Mouse (Mus musculus) liver, embryonic 13.5 days (tissue): ENCODE data around the gene Cdk14. TPM values are rescaled to one million over a fixed set of nuclear protein-coding genes. Genes with fewer than 3 reads are reported as not detected.

Source experiments
- ATAC-seq: fragments of 200-750 bp; cut with Nextera tagmentation; 2 replicates; pipeline ENCODE4 v1.8.0; 2017; ENCODE audit warnings: low read depth, mild to moderate bottlenecking, moderate number of reproducible peaks, moderate library complexity
- DNase-seq: peaks from one replicate; pipeline ENCODE4 v3.0.0; 2022
- H3K27ac ChIP-seq: fragments of 300-500 bp; sonication (generic); 2 replicates; pipeline ENCODE4 v1.5.1; 2015; ENCODE audit warnings: moderate library complexity, mild to moderate bottlenecking, inconsistent platforms
- H3K27me3 ChIP-seq: fragments of 300-500 bp; sonication (generic); 2 replicates; pipeline ENCODE4 v1.6.1; 2015; ENCODE audit warnings: mild to moderate bottlenecking, inconsistent platforms
- H3K36me3 ChIP-seq: fragments of 300-500 bp; sonication (generic); 2 replicates; pipeline ENCODE4 v1.6.1; 2015; ENCODE audit warnings: mild to moderate bottlenecking, inconsistent platforms
- H3K4me1 ChIP-seq: fragments of 300-500 bp; sonication (generic); replicated peaks from 2 replicates; pipeline ENCODE4 v1.6.1; 2015; ENCODE audit warnings: inconsistent platforms
- H3K4me2 ChIP-seq: fragments of 300-500 bp; sonication (generic); 2 replicates; pipeline ENCODE4 v1.6.1; 2015; ENCODE audit warnings: inconsistent platforms, mild to moderate bottlenecking, moderate library complexity
- H3K4me3 ChIP-seq: fragments of 300-500 bp; sonication (generic); replicated peaks from 2 replicates; pipeline ENCODE4 v1.5.1; 2015; ENCODE audit warnings: mild to moderate bottlenecking, inconsistent platforms
- H3K9ac ChIP-seq: fragments of 300-500 bp; sonication (generic); 2 replicates; pipeline ENCODE4 v1.6.1; 2015; ENCODE audit warnings: mild to moderate bottlenecking, inconsistent platforms
- H3K9me3 ChIP-seq: fragments of 300-500 bp; sonication (generic); replicated peaks from 2 replicates; pipeline ENCODE4 v1.6.1; 2016; ENCODE audit warnings: inconsistent platforms
- WGBS: fragments of 180-500 bp; shearing (Covaris S2); methylation state at CpG from one replicate; pipeline ENCODE4 v1.1.7; 2015; ENCODE audit not compliant: insufficient replicate concordance; 5-methylcytosine and 5-hydroxymethylcytosine counted together
- polyA plus RNA-seq: library from polyadenylated mRNA; unstranded; fragments of >200 nt; fragmentation: Nextera tagmentation; extraction: Ambion mirVana; gene quantifications from 2 replicates; pipeline ENCODE4 v1.2.1, GENCODE M21; 2015

Gene Cdk14
- polyA plus RNA-seq, 1 experiment from 2014 or later, result 1.4 TPM

- no peak for ATAC-seq
- H3K4me3 ChIP-seq, result no peak overlapping the region
- no peak overlapping the region for H3K9ac ChIP-seq
- DNase-seq, result no peak
- H3K27ac ChIP-seq, result no peak overlapping the region
- no peak overlapping the region for H3K4me2 ChIP-seq
- 90% methylated on average over 2 of the region's 2 CpGs for WGBS
- no peaks in the 10 kb centered on the region for H3K4me1 ChIP-seq
- H3K27me3 ChIP-seq, result no peaks in the 10 kb centered on the region
- no peaks in the 10 kb centered on the region for H3K9me3 ChIP-seq
- H3K36me3 ChIP-seq, result no peaks in the 10 kb centered on the region
These were observed 559.0 kb downstream of the Cdk14 start for GRCm38 (mm10) chr5:4861141-4861540.

GRCm38 (mm10) chr5:4858032-4858641 lies 562.0 kb downstream of the Cdk14 start:
- Histone ChIP-seq H3K4me2 (no peak overlapping the region), H3K4me1 (no peaks in the 10 kb centered on the region), H3K27me3 (no peaks in the 10 kb centered on the region), H3K4me3 (no peak overlapping the region), H3K27ac (no peak overlapping the region), H3K36me3 (no peaks in the 10 kb centered on the region), H3K9ac (no peak overlapping the region), H3K9me3 (no peaks in the 10 kb centered on the region)
- DNase-seq (no peak), ATAC-seq (no peak)
- WGBS, result 64% methylated on average over 5 of the region's 5 CpGs

- 71% methylated on average over 2 of the region's 2 CpGs for WGBS
- ATAC-seq (no peak), DNase-seq (no peak)
- H3K9me3 ChIP-seq, result no peaks in the 10 kb centered on the region
- H3K4me2 ChIP-seq, result no peak overlapping the region
- H3K36me3 ChIP-seq, result no peaks in the 10 kb centered on the region
- no peak overlapping the region for H3K27ac ChIP-seq
- H3K9ac ChIP-seq, result no peak overlapping the region
- no peak overlapping the region for H3K4me3 ChIP-seq
- no peaks in the 10 kb centered on the region for H3K27me3 ChIP-seq
- H3K4me1 ChIP-seq, result no peaks in the 10 kb centered on the region
These were observed 566.6 kb downstream of the Cdk14 start for GRCm38 (mm10) chr5:4853503-4853902.

GRCm38 (mm10) chr5:4852711-4853320 lies 567.3 kb downstream of the Cdk14 start:
- no peak for ATAC-seq

GRCm38 (mm10) chr5:4851934-4852710 lies 568.0 kb downstream of the Cdk14 start:
- 73% methylated on average over 9 of the region's 9 CpGs for WGBS
- Histone ChIP-seq H3K9me3 (no peaks in the 10 kb centered on the region), H3K9ac (no peak overlapping the region), H3K27ac (no peak overlapping the region), H3K4me3 (no peak overlapping the region), H3K36me3 (no peaks in the 10 kb centered on the region), H3K27me3 (no peaks in the 10 kb centered on the region), H3K4me1 (no peaks in the 10 kb centered on the region), H3K4me2 (no peak overlapping the region)
- ATAC-seq, result no peak
- no peak for DNase-seq

More at GRCm38 (mm10) chr5:4852711-4853320, 567.3 kb downstream of the Cdk14 start:
- Histone ChIP-seq H3K4me2 (no peak overlapping the region), H3K27ac (no peak overlapping the region), H3K4me3 (no peak overlapping the region), H3K36me3 (no peaks in the 10 kb centered on the region), H3K9ac (no peak overlapping the region), H3K27me3 (no peaks in the 10 kb centered on the region), H3K9me3 (no peaks in the 10 kb centered on the region), H3K4me1 (no peaks in the 10 kb centered on the region)
- no peak for DNase-seq
- WGBS, result 52% methylated on average over 6 of the region's 6 CpGs

- no peak for DNase-seq
These were observed 568.7 kb downstream of the Cdk14 start for GRCm38 (mm10) chr5:4851245-4851933.

GRCm38 (mm10) chr5:4834819-4835480 lies 585.2 kb downstream of the Cdk14 start:
- Histone ChIP-seq H3K9ac (no peak overlapping the region), H3K4me2 (no peak overlapping the region), H3K9me3 (no peaks in the 10 kb centered on the region), H3K27ac (no peak overlapping the region), H3K27me3 (no peaks in the 10 kb centered on the region), H3K4me3 (no peak overlapping the region), H3K4me1 (no peaks in the 10 kb centered on the region), H3K36me3 (no peaks in the 10 kb centered on the region)
- 51% methylated on average over 13 of the region's 13 CpGs for WGBS
- ATAC-seq, result no peak
- no peak for DNase-seq

More at GRCm38 (mm10) chr5:4851245-4851933, 568.7 kb downstream of the Cdk14 start:
- Histone ChIP-seq H3K27ac (no peak overlapping the region), H3K4me2 (no peak overlapping the region), H3K27me3 (no peaks in the 10 kb centered on the region), H3K4me3 (no peak overlapping the region), H3K9me3 (no peaks in the 10 kb centered on the region), H3K4me1 (no peaks in the 10 kb centered on the region), H3K9ac (no peak overlapping the region), H3K36me3 (no peaks in the 10 kb centered on the region)
- no peak for ATAC-seq
- WGBS, result 85% methylated on average over 4 of the region's 4 CpGs

GRCm38 (mm10) chr5:4833940-4834339 lies 586.2 kb downstream of the Cdk14 start:
- DNase-seq (no peak), ATAC-seq (no peak)
- H3K9ac ChIP-seq, result no peak overlapping the region
- H3K4me2 ChIP-seq, result no peak overlapping the region
- H3K9me3 ChIP-seq, result no peaks in the 10 kb centered on the region
- no peaks in the 10 kb centered on the region for H3K27me3 ChIP-seq
- H3K36me3 ChIP-seq, result no peaks in the 10 kb centered on the region
- no peak overlapping the region for H3K4me3 ChIP-seq
- 69% methylated on average over 11 of the region's 11 CpGs for WGBS
- no peak overlapping the region for H3K27ac ChIP-seq
- H3K4me1 ChIP-seq, result no peaks in the 10 kb centered on the region

GRCm38 (mm10) chr5:4826886-4827285 lies 593.2 kb downstream of the Cdk14 start:
- Histone ChIP-seq H3K36me3 (no peaks in the 10 kb centered on the region), H3K27me3 (no peaks in the 10 kb centered on the region), H3K9ac (no peak overlapping the region), H3K9me3 (no peaks in the 10 kb centered on the region), H3K27ac (no peak overlapping the region), H3K4me2 (no peak overlapping the region), H3K4me3 (no peak overlapping the region), H3K4me1 (no peaks in the 10 kb centered on the region)
- ATAC-seq, result no peak
- 69% methylated on average over 2 of the region's 2 CpGs for WGBS
- DNase-seq, result no peak

- no peak for DNase-seq
- no peaks in the 10 kb centered on the region for H3K9me3 ChIP-seq
- H3K27me3 ChIP-seq, result no peaks in the 10 kb centered on the region
- no peak overlapping the region for H3K4me3 ChIP-seq
- no peak for ATAC-seq
- H3K9ac ChIP-seq, result no peak overlapping the region
- WGBS, result 54% methylated on average over 7 of the region's 7 CpGs
- H3K27ac ChIP-seq, result no peak overlapping the region
- no peaks in the 10 kb centered on the region for H3K36me3 ChIP-seq
- H3K4me2 ChIP-seq, result no peak overlapping the region
- no peaks in the 10 kb centered on the region for H3K4me1 ChIP-seq
These were observed 594.2 kb downstream of the Cdk14 start for GRCm38 (mm10) chr5:4825951-4826350.

- Histone ChIP-seq H3K9ac (no peak overlapping the region), H3K36me3 (no peaks in the 10 kb centered on the region), H3K9me3 (no peaks in the 10 kb centered on the region), H3K27me3 (no peaks in the 10 kb centered on the region), H3K27ac (no peak overlapping the region), H3K4me2 (no peak overlapping the region), H3K4me1 (no peaks in the 10 kb centered on the region), H3K4me3 (no peak overlapping the region)
- ATAC-seq (no peak), DNase-seq (no peak)
- WGBS, result 69% methylated on average over 4 of the region's 4 CpGs
These were observed 595.0 kb downstream of the Cdk14 start for GRCm38 (mm10) chr5:4825076-4825475.
